Mouse (Mus musculus) erythroblast, embryonic 14.5 days (primary cell): ENCODE results near the gene Rwdd3. TPM values are rescaled to one million over a fixed set of nuclear protein-coding genes. Genes with fewer than 3 reads are reported as not detected.

ENCODE experiments used
- H3K27me3 ChIP-seq: 2 replicates; pipeline ENCODE4 v1.6.1; 2012; ENCODE audit warnings: inconsistent platforms; ENCODE audit not compliant: control insufficient read depth
- H3K36me3 ChIP-seq: 2 replicates; pipeline ENCODE4 v1.6.1; 2012; ENCODE audit warnings: mild to moderate bottlenecking, inconsistent platforms; ENCODE audit not compliant: control insufficient read depth
- H3K4me1 ChIP-seq: 2 replicates; pipeline ENCODE4 v1.6.1; 2012; ENCODE audit warnings: inconsistent platforms; ENCODE audit not compliant: control insufficient read depth
- H3K4me3 ChIP-seq: replicated peaks from 2 replicates; pipeline ENCODE3; 2012; ENCODE audit warnings: moderate library complexity, mild to moderate bottlenecking, inconsistent platforms
- H3K9me3 ChIP-seq: 2 replicates; pipeline ENCODE4 v1.6.1; 2012; ENCODE audit warnings: low read length, inconsistent platforms, mixed read lengths; ENCODE audit not compliant: control insufficient read depth
- GATA1 ChIP-seq: IDR thresholded peaks from 2 replicates; pipeline ENCODE4 v1.6.1; 2012; ENCODE audit warnings: low read length, inconsistent platforms, mixed read lengths
- TAL1 ChIP-seq: IDR thresholded peaks from 3 replicates; pipeline ENCODE4 v1.6.1; 2012; ENCODE audit warnings: low read length, inconsistent platforms, mixed read lengths
- polyA plus RNA-seq: library from polyadenylated mRNA; stranded (reverse); fragments of >175 nt; gene quantifications from 2 replicates; pipeline ENCODE4 v1.2.3, GENCODE M21; 2012

Gene Rwdd3
- polyA plus RNA-seq, 1 experiment, result 0.04 TPM

DNA sequence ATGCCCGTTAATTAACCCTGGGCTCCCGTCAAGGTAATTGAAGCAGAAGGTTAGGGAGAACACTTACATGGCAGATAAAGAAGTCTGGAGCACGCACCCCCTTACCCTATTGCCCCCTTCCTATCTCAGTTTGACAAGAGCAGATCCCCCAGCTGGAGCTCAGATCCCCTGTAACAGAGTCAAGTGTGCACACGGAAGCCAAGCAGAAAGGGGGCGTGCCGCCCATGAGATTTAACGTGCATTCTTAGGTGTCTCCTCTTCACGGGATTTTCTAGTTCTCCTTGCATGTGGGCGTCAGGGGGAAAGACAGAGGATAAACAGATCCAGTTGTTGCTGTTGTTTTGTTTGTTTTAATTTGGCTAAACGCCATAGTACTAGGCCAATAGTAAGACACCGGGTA, 37.6 kb downstream of the Rwdd3 start:
- no peaks in the 10 kb centered on the region for H3K27me3 ChIP-seq
- 0 out of 2 replicates have a peak, but pooled peaks cover 3% of the 10 kb centered on the region for H3K9me3 ChIP-seq
- no peaks in the 10 kb centered on the region for H3K36me3 ChIP-seq
- H3K4me1 ChIP-seq, result no peaks in the 10 kb centered on the region
- H3K4me3 ChIP-seq, result no peak overlapping the region
- no peak for TF ChIP-seq GATA1
- no peak for TF ChIP-seq TAL1

GRCm38 (mm10) chr3:121133039-121133438, 38.5 kb downstream of the Rwdd3 start:
- no peaks in the 10 kb centered on the region for H3K36me3 ChIP-seq
- no peak overlapping the region for H3K4me3 ChIP-seq
- 0 out of 2 replicates have a peak, but pooled peaks cover 3% of the 10 kb centered on the region for H3K9me3 ChIP-seq
- H3K27me3 ChIP-seq, result no peaks in the 10 kb centered on the region
- no peak for TF ChIP-seq TAL1
- no peak for TF ChIP-seq GATA1
- H3K4me1 ChIP-seq, result no peaks in the 10 kb centered on the region

DNA sequence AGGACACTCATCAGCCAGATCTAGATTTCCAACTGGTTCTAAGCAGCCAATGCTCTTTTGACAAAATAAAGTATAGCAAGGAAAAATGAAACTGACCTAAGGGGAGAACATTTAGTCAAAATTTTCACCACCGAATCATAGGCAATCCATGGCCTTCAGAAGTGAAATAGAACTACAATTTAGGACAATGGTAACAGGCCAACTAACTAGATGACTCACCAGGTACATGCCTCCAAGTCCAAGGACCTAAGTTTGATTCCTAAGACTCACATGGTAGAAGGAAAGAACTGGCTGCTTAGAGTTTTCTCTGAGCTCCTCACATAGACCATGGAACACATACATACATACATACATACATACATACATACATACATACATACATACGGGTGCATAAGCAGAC, 44.3 kb downstream of the Rwdd3 start:
- Histone ChIP-seq H3K27me3 (no peaks in the 10 kb centered on the region), H3K9me3 (0 out of 2 replicates have a peak, but pooled peaks cover 5% of the 10 kb centered on the region), H3K36me3 (no peaks in the 10 kb centered on the region), H3K4me3 (no peak overlapping the region), H3K4me1 (no peaks in the 10 kb centered on the region)
- TF ChIP-seq TAL1 (no peak), GATA1 (no peak)

DNA sequence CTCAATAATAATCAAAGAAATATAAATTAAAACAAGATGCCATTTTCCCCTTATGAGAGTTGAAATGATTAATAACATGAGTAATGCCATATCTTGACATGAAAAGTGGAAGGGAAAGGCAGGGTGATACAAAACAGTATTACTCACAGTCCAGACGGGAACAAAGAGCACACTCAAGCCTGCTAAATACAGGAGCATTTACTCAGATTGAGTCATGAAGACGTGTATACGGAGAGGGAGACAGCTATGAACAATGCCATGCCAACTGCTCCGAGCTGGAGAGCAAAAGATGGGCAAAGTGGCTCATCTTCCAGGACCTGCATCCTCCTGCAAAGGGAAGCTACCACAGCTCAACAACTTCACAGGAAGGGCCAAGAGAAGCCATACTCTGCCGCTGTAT, 45.0 kb downstream of the Rwdd3 start:
- TF ChIP-seq TAL1 (no peak), GATA1 (no peak)
- Histone ChIP-seq H3K4me3 (no peak overlapping the region), H3K9me3 (0 out of 2 replicates have a peak, but pooled peaks cover 2% of the 10 kb centered on the region), H3K36me3 (no peaks in the 10 kb centered on the region), H3K4me1 (no peaks in the 10 kb centered on the region), H3K27me3 (no peaks in the 10 kb centered on the region)

- H3K4me1 ChIP-seq, result no peaks in the 10 kb centered on the region
- no peaks in the 10 kb centered on the region for H3K27me3 ChIP-seq
- TF ChIP-seq TAL1, result no peak
- TF ChIP-seq GATA1, result no peak
- H3K9me3 ChIP-seq, result no peaks in the 10 kb centered on the region
- no peak overlapping the region for H3K4me3 ChIP-seq
- H3K36me3 ChIP-seq, result no peaks in the 10 kb centered on the region
Measured at GRCm38 (mm10) chr3:121121072-121121471, 50.4 kb downstream of the Rwdd3 start.

- Histone ChIP-seq H3K9me3 (no peaks in the 10 kb centered on the region), H3K4me3 (no peak overlapping the region), H3K4me1 (no peaks in the 10 kb centered on the region), H3K36me3 (no peaks in the 10 kb centered on the region), H3K27me3 (no peaks in the 10 kb centered on the region)
- no peak for TF ChIP-seq GATA1
- no peak for TF ChIP-seq TAL1
Measured at GRCm38 (mm10) chr3:121116590-121116989, 54.9 kb downstream of the Rwdd3 start.

GRCm38 (mm10) chr3:121116067-121116466, 55.4 kb downstream of the Rwdd3 start:
- no peaks in the 10 kb centered on the region for H3K4me1 ChIP-seq
- TF ChIP-seq TAL1 (no peak), GATA1 (no peak)
- H3K9me3 ChIP-seq, result no peaks in the 10 kb centered on the region
- H3K36me3 ChIP-seq, result no peaks in the 10 kb centered on the region
- no peak overlapping the region for H3K4me3 ChIP-seq
- no peaks in the 10 kb centered on the region for H3K27me3 ChIP-seq

- Histone ChIP-seq H3K4me3 (no peak overlapping the region), H3K4me1 (no peaks in the 10 kb centered on the region), H3K36me3 (no peaks in the 10 kb centered on the region), H3K9me3 (no peaks in the 10 kb centered on the region), H3K27me3 (no peaks in the 10 kb centered on the region)
- TF ChIP-seq TAL1, result no peak
- no peak for TF ChIP-seq GATA1
Measured at GRCm38 (mm10) chr3:121111068-121111467, 60.4 kb downstream of the Rwdd3 start.

GRCm38 (mm10) chr3:121110430-121110829, 61.1 kb downstream of the Rwdd3 start:
- Histone ChIP-seq H3K4me1 (no peaks in the 10 kb centered on the region), H3K27me3 (no peaks in the 10 kb centered on the region), H3K4me3 (no peak overlapping the region), H3K9me3 (no peaks in the 10 kb centered on the region), H3K36me3 (no peaks in the 10 kb centered on the region)
- no peak for TF ChIP-seq TAL1
- TF ChIP-seq GATA1, result no peak

DNA sequence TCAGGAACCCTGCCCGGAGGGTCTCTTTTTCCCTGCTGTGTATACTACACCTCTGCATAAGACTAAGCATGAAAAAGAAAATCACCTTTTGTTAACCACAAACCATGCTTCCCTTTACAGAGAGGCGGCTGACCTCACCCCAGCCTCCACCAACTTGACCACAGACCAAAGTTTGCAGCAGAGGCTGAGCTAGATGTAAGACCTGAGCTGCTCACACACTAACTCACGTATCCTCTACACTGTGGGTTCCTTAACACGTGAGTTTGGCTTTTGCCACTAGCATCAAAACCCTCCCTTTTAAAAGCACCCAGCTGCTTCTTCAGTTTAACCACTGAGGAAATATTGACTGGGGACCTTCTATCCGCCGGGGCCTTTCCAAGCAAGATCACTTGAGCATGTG, 64.0 kb downstream of the Rwdd3 start:
- no peaks in the 10 kb centered on the region for H3K4me1 ChIP-seq
- no peak for TF ChIP-seq GATA1
- no peak for TF ChIP-seq TAL1
- H3K27me3 ChIP-seq, result no peaks in the 10 kb centered on the region
- H3K36me3 ChIP-seq, result no peaks in the 10 kb centered on the region
- no peaks in the 10 kb centered on the region for H3K9me3 ChIP-seq
- H3K4me3 ChIP-seq, result no peak overlapping the region
